Mouse (Mus musculus): ENCODE data around the gene Ovol3.

DNA sequence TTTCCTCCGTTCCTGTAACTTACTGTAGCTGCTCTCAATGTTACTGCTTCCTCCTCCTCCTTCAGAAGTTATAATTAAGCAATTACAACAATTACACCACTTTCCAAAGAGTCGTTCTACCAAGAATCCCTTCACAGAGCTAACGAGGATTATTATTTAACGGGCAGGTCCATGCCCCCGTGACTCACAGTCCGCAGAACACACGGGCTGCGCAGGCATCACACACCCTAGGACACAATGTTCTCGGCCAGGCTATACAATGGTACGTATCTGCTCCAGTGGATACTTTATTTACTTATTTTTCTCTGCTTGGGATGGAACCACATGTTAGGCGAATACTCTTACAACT is 15.5 kb downstream of the Ovol3 start:
- TF ChIP-seq USF1 (IDR thresholded peaks at IDR 0.05; ENCODE audit: low read depth) (no peak), CTCF (IDR thresholded peaks at IDR 0.05; ENCODE audit: control insufficient read depth, insufficient read depth, insufficient read length) (no peak), CEBPB (IDR thresholded peaks at IDR 0.05; ENCODE audit: low read depth) (no peak), MAX (IDR thresholded peaks at IDR 0.05) (no peak), MYOG (IDR thresholded peaks at IDR 0.05; ENCODE audit: control insufficient read depth, extremely low read depth, insufficient read length) (no peak), MYOD1 (IDR thresholded peaks at IDR 0.05; ENCODE audit: control insufficient read depth, insufficient read length, low read depth) (no peak)
